Mouse (Mus musculus): ENCODE measurements at regions not wholly inside any gene's neighbourhood (a gene's known extent, or its start where the extent isn't known, plus 50 kb on each side); places are given as distances from the start of the nearest gene placed in this dataset.

GRCm38 (mm10) chr12:12147088-12147687 lies 114.8 kb upstream of the Fam49a start:
- no peaks in the 10 kb centered on the region for H3K4me1 ChIP-seq
- no peaks in the 10 kb centered on the region for H3K27me3 ChIP-seq (replicated peaks)
- H3K9me3 ChIP-seq (replicated peaks): no peaks in the 10 kb centered on the region
- no peak overlapping the region for H3K27ac ChIP-seq (replicated peaks)
- no peak overlapping the region for H3K9ac ChIP-seq (replicated peaks)
- no peak overlapping the region for H3K4me2 ChIP-seq
- 71% methylated on average over 6 of the region's 6 CpGs for WGBS
- no peak; the same call in 1 of the 2 replicates for ATAC-seq (ENCODE audit: low FRiP score)
- H3K36me3 ChIP-seq: no peaks in the 10 kb centered on the region
- H3K4me3 ChIP-seq (replicated peaks): no peak overlapping the region

- H3K4me3 ChIP-seq (replicated peaks): no peak overlapping the region
- H3K4me2 ChIP-seq: no peak overlapping the region
- no peaks in the 10 kb centered on the region for H3K27me3 ChIP-seq (replicated peaks)
- no peaks in the 10 kb centered on the region for H3K9me3 ChIP-seq (replicated peaks)
- no peaks in the 10 kb centered on the region for H3K36me3 ChIP-seq
- H3K9ac ChIP-seq (replicated peaks): no peak overlapping the region
- H3K4me1 ChIP-seq: no peaks in the 10 kb centered on the region
- no peak for ATAC-seq (ENCODE audit: low FRiP score)
- no peak overlapping the region for H3K27ac ChIP-seq (replicated peaks)
- WGBS: 76% methylated on average over 3 of the region's 3 CpGs
These were observed 114.1 kb upstream of the Fam49a start for GRCm38 (mm10) chr12:12147847-12148246.

GRCm38 (mm10) chr12:12148659-12149399 lies 113.1 kb upstream of the Fam49a start:
- no peaks in the 10 kb centered on the region for H3K27me3 ChIP-seq (replicated peaks)
- H3K4me3 ChIP-seq (replicated peaks): no peak overlapping the region
- peak; percentile 70; the same call in 1 of the 2 replicates for ATAC-seq (ENCODE audit: low FRiP score)
- H3K4me1 ChIP-seq: no peaks in the 10 kb centered on the region
- no peak overlapping the region for H3K27ac ChIP-seq (replicated peaks)
- no peaks in the 10 kb centered on the region for H3K36me3 ChIP-seq
- no peaks in the 10 kb centered on the region for H3K9me3 ChIP-seq (replicated peaks)
- no peak overlapping the region for H3K4me2 ChIP-seq
- H3K9ac ChIP-seq (replicated peaks): no peak overlapping the region
- 78% methylated on average over 3 of the region's 3 CpGs for WGBS

GRCm38 (mm10) chr12:12164411-12164810 lies 97.5 kb upstream of the Fam49a start:
- H3K4me2 ChIP-seq: no peak overlapping the region
- H3K4me1 ChIP-seq: no peaks in the 10 kb centered on the region
- H3K27ac ChIP-seq (replicated peaks): no peak overlapping the region
- H3K36me3 ChIP-seq: no peaks in the 10 kb centered on the region
- H3K9ac ChIP-seq (replicated peaks): no peak overlapping the region
- H3K4me3 ChIP-seq (replicated peaks): no peak overlapping the region
- 88% methylated on average over 1 of the region's 1 CpGs for WGBS
- H3K27me3 ChIP-seq (replicated peaks): no peaks in the 10 kb centered on the region
- no peak for ATAC-seq (ENCODE audit: low FRiP score)
- no peaks in the 10 kb centered on the region for H3K9me3 ChIP-seq (replicated peaks)

GRCm38 (mm10) chr12:12170581-12170980 lies 91.4 kb upstream of the Fam49a start:
- Histone ChIP-seq H3K4me1 (no peaks in the 10 kb centered on the region), H3K9me3 (replicated peaks) (no peaks in the 10 kb centered on the region), H3K9ac (replicated peaks) (no peak overlapping the region), H3K4me2 (no peak overlapping the region), H3K36me3 (no peaks in the 10 kb centered on the region), H3K4me3 (replicated peaks) (no peak overlapping the region), H3K27ac (replicated peaks) (no peak overlapping the region), H3K27me3 (replicated peaks) (no peaks in the 10 kb centered on the region)
- ATAC-seq (ENCODE audit: low FRiP score): no peak
- 84% methylated on average over 2 of the region's 2 CpGs for WGBS

- 84% methylated on average over 6 of the region's 6 CpGs for WGBS
- H3K4me3 ChIP-seq (replicated peaks): no peak overlapping the region
- H3K36me3 ChIP-seq: no peaks in the 10 kb centered on the region
- no peak overlapping the region for H3K9ac ChIP-seq (replicated peaks)
- peaks cover 8% of the 10 kb centered on the region for H3K4me1 ChIP-seq
- no peak overlapping the region for H3K4me2 ChIP-seq
- H3K27me3 ChIP-seq (replicated peaks): no peaks in the 10 kb centered on the region
- no peaks in the 10 kb centered on the region for H3K9me3 ChIP-seq (replicated peaks)
- no peak for ATAC-seq (ENCODE audit: low FRiP score)
- no peak overlapping the region for H3K27ac ChIP-seq (replicated peaks)
These were observed 89.7 kb upstream of the Fam49a start for GRCm38 (mm10) chr12:12172087-12172823.

GRCm38 (mm10) chr12:12176331-12177263 lies 85.3 kb upstream of the Fam49a start:
- ATAC-seq (ENCODE audit: low FRiP score): peak; percentile 86
- Histone ChIP-seq H3K4me3 (replicated peaks) (peak overlapping the region; percentile 12; the same call in 1 of the 2 replicates), H3K9me3 (replicated peaks) (no peaks in the 10 kb centered on the region), H3K4me1 (peaks cover 18% of the 10 kb centered on the region), H3K27me3 (replicated peaks) (no peaks in the 10 kb centered on the region), H3K9ac (replicated peaks) (no peak overlapping the region), H3K36me3 (no peaks in the 10 kb centered on the region), H3K27ac (replicated peaks) (no peak overlapping the region), H3K4me2 (peak overlapping the region; percentile 46)
- WGBS: 14% methylated on average over 13 of the region's 13 CpGs

GRCm38 (mm10) chr12:12177264-12178043 lies 84.5 kb upstream of the Fam49a start:
- Histone ChIP-seq H3K27me3 (replicated peaks) (no peaks in the 10 kb centered on the region), H3K27ac (replicated peaks) (no peak overlapping the region), H3K4me2 (no peak overlapping the region), H3K36me3 (no peaks in the 10 kb centered on the region), H3K4me3 (replicated peaks) (no peak overlapping the region), H3K4me1 (peaks cover 18% of the 10 kb centered on the region), H3K9ac (replicated peaks) (no peak overlapping the region), H3K9me3 (replicated peaks) (no peaks in the 10 kb centered on the region)
- WGBS: 71% methylated on average over 6 of the region's 6 CpGs
- no peak for ATAC-seq (ENCODE audit: low FRiP score)

GRCm38 (mm10) chr12:12178391-12178790 lies 83.5 kb upstream of the Fam49a start:
- ATAC-seq (ENCODE audit: low FRiP score): no peak
- H3K4me2 ChIP-seq: no peak overlapping the region
- no peak overlapping the region for H3K4me3 ChIP-seq (replicated peaks)
- H3K4me1 ChIP-seq: peaks cover 18% of the 10 kb centered on the region
- no peaks in the 10 kb centered on the region for H3K9me3 ChIP-seq (replicated peaks)
- no peaks in the 10 kb centered on the region for H3K36me3 ChIP-seq
- 67% methylated on average over 2 of the region's 2 CpGs for WGBS
- no peaks in the 10 kb centered on the region for H3K27me3 ChIP-seq (replicated peaks)
- H3K27ac ChIP-seq (replicated peaks): no peak overlapping the region
- H3K9ac ChIP-seq (replicated peaks): no peak overlapping the region

- whole genome bisulfite sequencing: 48% methylated on average over 10 of the region's 10 CpGs
- peak; percentile 46; the same call in 1 of the 2 replicates for ATAC-seq (ENCODE audit: low FRiP score)
- Histone ChIP-seq H3K36me3 (no peaks in the 10 kb centered on the region), H3K4me3 (replicated peaks) (no peak overlapping the region), H3K27me3 (replicated peaks) (no peaks in the 10 kb centered on the region), H3K27ac (replicated peaks) (no peak overlapping the region), H3K4me2 (no peak overlapping the region), H3K4me1 (peaks cover 18% of the 10 kb centered on the region), H3K9me3 (replicated peaks) (no peaks in the 10 kb centered on the region), H3K9ac (replicated peaks) (no peak overlapping the region)
These were observed 82.6 kb upstream of the Fam49a start for GRCm38 (mm10) chr12:12179292-12179865.
